Mouse (Mus musculus) adrenal gland, postnatal 14 days (tissue): ENCODE measurements around the gene Kmt5b. TPM values are rescaled to one million over a fixed set of nuclear protein-coding genes. Genes with fewer than 3 reads are reported as not detected.
A peak's percentile ranks its signal among the peaks of the same experiment; 100 is the strongest.

Experiments used
- DNase-seq: peaks from one replicate; pipeline ENCODE4 v3.0.0; 2021; ENCODE audit warnings: mixed read lengths
- long read RNA-seq, 2 experiments: library from polyadenylated mRNA; stranded (forward); transcript quantifications; one replicate each; pipeline ENCODE4 v2.0.0; 2021
- total RNA-seq: library from RNA; stranded (reverse); gene quantifications from 2 replicates; pipeline ENCODE4 v1.2.3, GENCODE M21; 2021

The Kmt5b gene
- total RNA-seq = 63.2 and 63.9 TPM in 2 replicates
- long read RNA-seq, experiment 1, partial matches to known transcripts = 8 of 8 reads
- long read RNA-seq, experiment 1, other reads (novel, unspliced or antisense) = 0 of 8 reads
- long read RNA-seq, experiment 2, partial matches to known transcripts = 0 of 6 reads
- long read RNA-seq, experiment 2, other reads (novel, unspliced or antisense) = 6 of 6 reads

- no peak for DNase-seq
These were observed at the start of gene Kmt5b for GRCm38 (mm10) chr19:3767276-3767780. Gene Kmt5b (plus strand): TSS chr19:3767421.

DNA sequence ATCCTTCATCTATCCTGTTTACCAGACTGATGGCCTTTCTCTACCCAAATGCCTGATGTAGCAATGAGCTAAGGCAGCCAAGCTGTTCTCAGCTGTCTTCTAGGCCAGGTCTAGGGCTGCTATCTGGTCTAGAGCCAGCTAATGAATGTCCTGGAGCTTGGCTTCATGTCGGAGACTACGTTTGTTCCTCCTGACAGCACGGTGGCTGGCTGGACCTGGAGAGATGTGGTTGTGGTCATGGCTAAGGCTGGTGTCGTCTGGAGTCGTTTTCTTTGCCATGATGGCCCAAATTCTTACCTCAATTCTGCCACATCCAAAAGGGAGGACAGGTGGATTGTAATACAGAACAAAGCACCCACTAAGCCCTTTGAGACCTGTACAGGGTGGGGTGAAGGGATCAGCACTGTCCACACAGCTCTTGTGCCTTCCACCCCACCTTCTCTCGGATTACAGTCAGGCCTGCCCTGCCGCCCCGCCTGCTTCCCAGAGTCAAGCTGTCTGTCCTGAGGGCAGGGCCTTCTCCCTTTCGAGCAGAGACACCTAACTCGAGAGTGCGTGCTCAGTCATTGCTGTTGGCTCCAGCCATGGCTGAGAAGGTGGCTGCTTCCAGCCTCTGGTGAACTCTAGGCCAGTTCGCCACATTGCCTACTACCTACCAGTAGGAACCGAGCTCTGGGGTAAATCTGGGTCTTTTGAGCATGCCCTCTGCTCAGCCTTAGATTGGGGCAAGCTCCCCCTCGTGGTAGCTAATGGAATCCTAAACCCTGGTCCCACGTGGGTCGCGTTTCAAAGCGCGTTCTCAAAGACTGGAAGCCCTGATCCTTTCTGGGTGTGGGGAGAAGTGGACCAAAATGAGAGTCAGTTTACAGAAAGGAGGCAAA, 48.5 kb upstream of the Kmt5b start:
- peak; percentile 86 for DNase-seq

DNA sequence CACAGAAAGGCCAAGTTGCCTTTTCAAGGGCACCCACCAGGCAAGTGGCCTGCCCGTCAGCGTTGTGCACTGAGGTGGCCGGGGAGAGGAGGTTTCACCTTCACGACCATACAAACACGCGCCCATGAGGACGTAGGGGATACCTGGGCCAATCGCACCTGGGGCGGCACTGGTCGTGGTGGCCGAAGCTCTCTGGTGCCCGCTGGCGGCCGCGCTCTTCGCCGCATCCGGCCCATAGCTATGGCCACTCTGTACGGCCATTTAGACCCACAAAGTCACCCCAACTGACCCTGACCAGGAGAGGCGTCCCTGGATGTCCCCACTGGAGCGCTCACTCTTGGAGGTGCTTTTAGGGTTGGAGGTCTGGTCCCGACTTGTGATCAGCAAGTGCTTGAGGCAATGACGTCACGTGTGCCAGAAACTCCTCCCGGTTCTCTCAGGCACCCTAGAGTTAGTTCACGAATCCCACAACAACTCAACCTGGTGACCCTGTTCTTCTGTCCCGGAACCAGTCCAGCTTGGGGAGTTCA, 47.8 kb upstream of the Kmt5b start:
- DNase-seq = peak; percentile 72

DNA sequence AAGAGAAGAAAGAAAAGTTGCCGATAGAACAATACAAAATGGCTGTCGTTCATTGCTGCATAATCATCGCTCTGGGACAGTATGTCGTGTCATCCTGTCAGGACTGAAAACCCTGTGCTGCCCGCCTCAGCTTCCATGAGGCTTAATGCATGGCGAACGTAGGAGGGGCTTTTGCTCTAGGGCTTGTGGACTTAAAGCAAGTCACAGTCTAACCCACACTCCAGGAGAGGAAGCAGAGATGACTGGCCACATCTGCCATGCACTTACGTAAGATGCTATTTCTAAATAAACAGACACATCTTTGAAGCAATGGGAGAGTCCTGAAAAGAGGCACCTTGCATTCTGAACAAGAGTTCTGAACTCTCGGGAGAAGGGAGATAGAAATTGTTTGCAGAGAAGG, 44.1 kb upstream of the Kmt5b start:
- no peak for DNase-seq

- peak; percentile 43 for DNase-seq
These were observed 43.3 kb upstream of the Kmt5b start for GRCm38 (mm10) chr19:3723904-3724303.

DNA sequence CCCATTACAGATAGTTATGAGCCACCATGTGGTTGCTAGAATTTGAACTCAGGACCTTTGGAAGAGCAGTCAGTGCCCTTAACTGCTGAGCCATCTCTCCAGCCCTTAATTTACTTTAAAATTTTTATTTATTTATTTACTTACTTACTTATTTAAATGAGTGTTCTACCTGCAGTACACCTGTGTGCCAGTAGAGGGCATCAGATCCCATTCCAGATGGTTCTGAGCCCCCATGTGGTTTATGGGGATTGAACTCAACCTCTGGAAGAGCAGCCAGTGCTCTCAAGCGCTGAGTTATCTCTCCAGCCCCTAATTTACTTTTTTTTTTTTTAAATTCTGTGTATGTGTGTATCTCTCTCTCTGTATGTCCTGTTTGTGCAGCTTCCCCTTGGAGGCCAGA, 42.4 kb upstream of the Kmt5b start:
- DNase-seq = peak; percentile 81

DNA sequence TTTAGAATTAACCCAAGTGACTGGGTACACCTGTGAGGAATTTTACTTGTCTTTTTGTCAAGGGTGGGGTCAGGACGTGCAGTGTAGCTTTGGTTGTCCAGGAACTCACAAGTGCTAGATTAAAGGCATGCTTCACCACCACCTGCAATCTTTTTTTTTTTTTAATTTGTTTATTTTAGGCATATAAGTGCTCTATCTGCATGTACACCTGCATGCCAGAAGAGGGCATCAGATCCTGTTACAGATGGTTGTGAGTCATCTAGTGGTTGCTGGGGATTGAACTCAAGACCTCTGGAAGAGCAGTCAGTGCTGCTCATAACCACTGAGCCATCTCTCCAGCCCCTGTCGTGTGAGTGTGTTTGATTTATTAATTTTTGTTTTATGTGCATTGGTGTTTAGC, 38.3 kb upstream of the Kmt5b start:
- DNase-seq = no peak

- DNase-seq = no peak
These were observed 36.2 kb upstream of the Kmt5b start for GRCm38 (mm10) chr19:3730781-3731646.

GRCm38 (mm10) chr19:3736001-3736400, 31.2 kb upstream of the Kmt5b start:
- DNase-seq = no peak

GRCm38 (mm10) chr19:3739650-3740049, 27.6 kb upstream of the Kmt5b start:
- DNase-seq = no peak

GRCm38 (mm10) chr19:3742716-3743115, 24.5 kb upstream of the Kmt5b start:
- no peak for DNase-seq

- no peak for DNase-seq
These were observed 23.9 kb upstream of the Kmt5b start for GRCm38 (mm10) chr19:3743362-3743761.

GRCm38 (mm10) chr19:3743851-3744512, 23.2 kb upstream of the Kmt5b start:
- DNase-seq = peak; percentile 77

DNA sequence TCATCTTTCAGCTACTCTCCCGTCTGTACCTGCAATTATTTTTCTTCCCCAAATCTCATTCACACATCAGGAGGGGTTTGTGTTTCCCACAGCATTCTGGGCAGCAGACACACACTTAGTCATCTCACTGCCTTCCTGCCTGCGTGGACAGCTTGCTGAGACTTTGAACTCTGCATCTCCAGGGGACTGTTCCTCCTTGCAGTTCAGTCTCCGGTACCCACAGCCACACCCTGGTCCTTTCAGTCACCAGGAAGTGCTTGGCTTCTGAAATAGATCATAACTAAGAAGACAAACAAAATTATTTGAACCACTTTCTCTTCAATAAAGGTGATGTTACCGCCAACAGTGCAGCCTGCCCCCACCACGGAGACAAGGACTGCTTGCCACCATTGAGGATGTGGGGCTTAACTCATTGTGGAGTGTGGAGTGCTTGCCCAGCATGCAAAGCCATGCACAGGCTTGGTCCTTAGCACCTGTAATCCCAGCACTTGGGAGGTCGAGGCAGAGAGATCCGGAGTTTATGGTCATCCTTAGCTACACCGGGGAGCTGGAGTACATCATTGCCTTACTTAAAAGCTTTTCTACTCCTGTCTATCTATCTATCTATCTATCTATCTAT, 14.5 kb upstream of the Kmt5b start:
- DNase-seq = no peak

DNA sequence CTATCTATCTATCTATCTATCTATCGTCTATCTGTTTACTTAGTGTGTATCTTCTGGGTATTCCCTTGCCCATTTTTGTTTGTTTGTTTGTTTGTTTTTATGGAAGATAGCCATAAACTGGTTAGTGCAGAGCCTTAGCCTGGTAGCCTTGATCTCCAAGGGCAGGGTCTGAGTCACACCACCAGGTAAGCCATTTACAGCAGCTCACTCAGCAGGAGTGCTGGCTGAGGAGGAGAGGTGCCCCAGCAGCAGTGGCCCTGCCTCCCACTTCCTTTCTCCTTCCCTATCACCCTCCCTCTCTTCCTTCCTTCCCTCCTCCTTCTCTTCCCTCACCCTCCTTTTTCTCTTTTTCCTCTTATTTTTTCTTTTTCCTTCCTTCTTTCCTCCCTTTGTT, 14.0 kb upstream of the Kmt5b start:
- no peak for DNase-seq

GRCm38 (mm10) chr19:3753738-3754137, 13.5 kb upstream of the Kmt5b start:
- DNase-seq = no peak

GRCm38 (mm10) chr19:3757861-3758260, 9.4 kb upstream of the Kmt5b start:
- no peak for DNase-seq

DNA sequence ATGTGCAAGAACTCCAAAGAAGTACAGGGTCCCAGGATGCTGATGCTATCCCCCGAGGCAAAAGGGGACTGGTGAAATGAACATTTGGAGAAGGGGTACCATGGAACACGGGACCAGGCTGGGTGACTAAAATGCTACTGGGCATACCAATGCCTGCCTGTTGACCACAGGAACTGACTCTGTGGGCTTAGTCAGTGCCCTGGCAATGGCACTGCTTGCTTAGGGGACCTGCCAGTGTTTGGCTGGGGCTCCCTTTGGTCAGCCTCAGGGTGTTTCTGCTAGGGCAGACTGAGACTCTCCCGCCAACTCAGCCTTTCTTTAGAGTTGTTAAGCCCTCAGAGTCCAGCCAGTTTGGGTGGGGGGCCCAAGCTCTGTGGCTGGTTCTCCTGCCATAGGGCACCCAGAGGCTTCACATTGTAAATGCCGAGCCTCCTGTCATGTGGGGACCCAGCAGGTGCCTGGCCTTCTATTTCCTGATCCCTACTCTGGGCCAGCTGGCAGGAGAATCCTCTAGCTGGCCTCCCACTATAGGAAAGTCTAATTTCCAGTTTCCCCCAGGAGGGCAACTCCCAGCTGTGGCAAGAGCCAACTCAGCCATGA, 1.9 kb upstream of the Kmt5b start:
- DNase-seq = peak; percentile 21

DNA sequence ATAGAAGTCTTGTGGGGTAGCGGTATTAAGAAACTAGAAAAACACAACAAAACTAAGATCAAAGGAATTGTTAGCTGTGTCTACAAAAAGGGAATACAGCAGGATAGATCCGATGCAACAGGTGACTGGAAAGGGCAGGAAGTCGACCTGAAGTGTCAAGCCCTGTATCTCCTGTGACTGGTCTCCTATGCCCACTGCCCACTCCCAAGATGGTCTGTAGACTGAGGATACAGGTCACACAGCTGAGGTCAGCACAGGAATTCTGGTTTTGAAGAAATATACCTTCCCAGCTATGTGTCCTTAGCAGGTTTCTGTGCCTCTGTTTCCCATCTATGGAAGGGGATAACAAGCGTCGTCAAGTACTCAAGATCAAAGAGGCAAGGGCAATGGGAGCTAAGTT, 843 bp upstream of the Kmt5b start:
- no peak for DNase-seq

DNA sequence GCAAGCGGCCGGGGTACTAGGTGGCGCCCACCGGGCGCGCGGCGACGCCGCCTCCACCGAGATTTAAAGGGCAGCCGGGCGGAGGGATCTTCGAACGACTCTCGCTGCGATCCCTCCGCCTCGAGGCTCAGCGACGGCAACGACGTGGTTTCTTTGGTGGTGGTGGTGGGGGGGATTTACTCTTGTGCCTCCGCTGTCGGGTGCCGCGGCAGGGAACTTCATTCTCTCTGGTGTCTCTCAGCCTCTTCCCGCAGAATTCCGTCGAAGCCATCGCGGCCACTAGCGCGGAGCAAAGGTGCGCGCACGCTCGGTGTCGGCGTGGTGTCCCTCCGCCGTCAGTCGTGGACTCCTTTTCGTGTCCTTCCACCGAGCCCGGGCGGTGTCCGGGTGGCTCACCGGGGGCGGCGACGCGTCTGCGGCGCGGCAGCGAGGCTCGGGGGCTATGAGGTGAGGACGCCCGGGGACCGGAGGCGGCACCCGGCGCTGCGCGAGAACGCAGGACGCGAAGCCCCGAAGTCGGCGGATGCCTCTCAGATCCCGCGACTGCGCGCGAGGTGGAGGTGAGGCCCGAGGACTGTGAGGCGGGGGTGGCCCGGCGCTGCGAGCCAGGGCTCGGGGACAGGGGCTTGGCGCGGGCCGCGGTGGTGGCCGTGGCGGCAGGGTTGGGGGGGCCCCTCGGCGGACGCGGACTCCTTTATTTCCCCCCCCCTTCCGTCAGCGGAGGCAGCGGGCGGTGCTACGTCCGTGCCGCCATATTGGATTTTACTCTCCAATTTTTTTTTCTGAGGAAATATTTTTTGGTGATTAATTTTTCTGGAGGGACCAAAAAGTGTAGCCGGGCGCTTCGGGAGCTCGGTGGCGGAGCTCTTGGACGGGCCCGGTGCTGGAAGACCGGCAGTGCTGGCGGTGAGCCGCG, 818 bp downstream of the Kmt5b start:
- peak; percentile 92 for DNase-seq
